Mouse (Mus musculus) olfactory bulb, adult 2 months (tissue): ENCODE measurements around the gene Ccdc43.

Experiments used
- CTCF ChIP-seq: fragments of 200-500 bp; IDR thresholded peaks from 2 replicates; pipeline ENCODE4 v1.5.1; 2012; ENCODE audit warnings: low read depth, mild to moderate bottlenecking, low read length, moderate library complexity; ENCODE audit not compliant: insufficient read depth
- POLR2A ChIP-seq: fragments of 200-500 bp; IDR thresholded peaks from 2 replicates; pipeline ENCODE4 v1.6.1; 2012; ENCODE audit warnings: mild to moderate bottlenecking, low read depth, low read length, moderate library complexity; ENCODE audit not compliant: insufficient read depth

GRCm38 (mm10) chr11:102636887-102637286 is 60.7 kb downstream of the Ccdc43 start:
- no peak for TF ChIP-seq CTCF
- TF ChIP-seq POLR2A: no peak
